Mouse (Mus musculus) heart, postnatal 0 days (tissue): ENCODE measurements around the gene Gpd2.

ENCODE experiments used
- CTCF ChIP-seq: IDR thresholded peaks from 2 replicates; pipeline ENCODE4 v1.5.1; 2016; ENCODE audit warnings: antibody characterized with exemption, control low read depth, low read depth
- EP300 ChIP-seq: IDR thresholded peaks from 2 replicates; pipeline ENCODE4 v1.6.1; 2016; ENCODE audit warnings: antibody characterized with exemption, low read depth

DNA sequence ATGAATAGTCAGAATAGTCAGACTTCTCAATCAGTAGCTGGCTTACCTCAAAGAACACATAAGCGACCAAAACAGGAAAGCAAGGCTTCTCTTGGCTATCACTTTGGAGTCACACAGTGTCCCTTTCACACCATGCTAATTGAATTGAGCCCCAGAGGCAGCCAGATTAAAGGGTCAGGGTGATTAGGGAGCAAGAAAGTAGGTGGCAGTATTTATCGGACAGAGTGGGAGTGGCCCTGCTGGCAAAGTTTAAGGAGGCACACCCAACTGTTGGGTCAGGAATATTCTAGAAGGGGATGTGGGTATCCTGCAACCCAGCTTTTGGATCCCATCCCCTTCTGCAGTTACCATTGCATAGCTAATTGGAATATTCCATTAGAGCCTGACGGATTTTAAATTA lies 80.9 kb downstream of the Gpd2 start:
- TF ChIP-seq EP300 = no peak
- no peak for TF ChIP-seq CTCF
